Mouse (Mus musculus): ENCODE measurements around the gene Rassf6.

- TF ChIP-seq CTCF (IDR thresholded peaks at IDR 0.05; ENCODE audit: extremely low read depth, insufficient read depth, low read length) (no peak), POLR2A (IDR thresholded peaks at IDR 0.05; ENCODE audit: extremely low read depth, insufficient read depth, low read length) (no peak)
These were observed 5.9 kb upstream of the Rassf6 start for GRCm38 (mm10) chr5:90646398-90646797.

Measured in cortical plate, adult 2 months (tissue).